Mouse (Mus musculus) hindbrain, embryonic 15.5 days (tissue): Measurements from ENCODE around the gene Lamb2. TPM values are rescaled to one million over a fixed set of nuclear protein-coding genes. Genes with fewer than 3 reads are reported as not detected.

Source experiments
- ATAC-seq: fragments of 200-750 bp; cut with Nextera tagmentation; 2 replicates; pipeline ENCODE4 v1.8.0; 2017; ENCODE audit warnings: low read depth, moderate number of reproducible peaks, moderate TSS enrichment; ENCODE audit not compliant: low FRiP score
- H3K27ac ChIP-seq: fragments of 300-500 bp; sonication (generic); replicated peaks from 2 replicates; pipeline ENCODE4 v1.5.1; 2015; ENCODE audit warnings: mild to moderate bottlenecking, inconsistent platforms
- H3K27me3 ChIP-seq: fragments of 300-500 bp; sonication (generic); 2 replicates; pipeline ENCODE4 v1.6.1; 2015; ENCODE audit warnings: control low read depth, inconsistent platforms
- H3K36me3 ChIP-seq: fragments of 300-500 bp; sonication (generic); 2 replicates; pipeline ENCODE4 v1.6.1; 2015; ENCODE audit warnings: control low read depth, inconsistent platforms
- H3K4me1 ChIP-seq: fragments of 300-500 bp; sonication (generic); replicated peaks from 2 replicates; pipeline ENCODE4 v1.6.1; 2015; ENCODE audit warnings: control low read depth, inconsistent platforms
- H3K4me2 ChIP-seq: fragments of 300-500 bp; sonication (generic); 2 replicates; pipeline ENCODE4 v1.6.1; 2015; ENCODE audit warnings: moderate library complexity, mild to moderate bottlenecking, inconsistent platforms
- H3K4me3 ChIP-seq: fragments of 300-500 bp; sonication (generic); 2 replicates; pipeline ENCODE4 v1.5.1; 2015; ENCODE audit warnings: mild to moderate bottlenecking, inconsistent platforms
- H3K9ac ChIP-seq: fragments of 300-500 bp; sonication (generic); 2 replicates; pipeline ENCODE4 v1.6.1; 2015; ENCODE audit warnings: inconsistent platforms
- H3K9me3 ChIP-seq: fragments of 300-500 bp; sonication (generic); 2 replicates; pipeline ENCODE4 v1.6.1; 2016; ENCODE audit warnings: control low read depth, inconsistent platforms
- WGBS: fragments of 180-500 bp; shearing (Covaris S2); methylation state at CpG from one replicate; pipeline ENCODE4 v1.1.7; 2015; 5-methylcytosine and 5-hydroxymethylcytosine counted together
- polyA plus RNA-seq: library from polyadenylated mRNA; unstranded; fragments of >200 nt; fragmentation: Nextera tagmentation; extraction: Ambion mirVana; gene quantifications from 2 replicates; pipeline ENCODE4 v1.2.1, GENCODE M21; 2015

The Lamb2 gene
- polyA plus RNA-seq, 1 experiment from 2014 or later = 24.1 TPM

- Histone ChIP-seq H3K4me1 (no peaks in the 10 kb centered on the region), H3K9me3 (no peaks in the 10 kb centered on the region), H3K27me3 (no peaks in the 10 kb centered on the region), H3K4me3 (no peak overlapping the region), H3K4me2 (no peak overlapping the region), H3K9ac (no peak overlapping the region), H3K27ac (no peak overlapping the region), H3K36me3 (peaks cover 73% of the 10 kb centered on the region)
- WGBS = 96% methylated on average over 1 of the region's 1 CpGs
- ATAC-seq = no peak
These were observed 51.4 kb downstream of the Lamb2 start for GRCm38 (mm10) chr9:108530954-108531353.

- 92% methylated on average over 1 of the region's 1 CpGs for WGBS
- Histone ChIP-seq H3K27me3 (no peaks in the 10 kb centered on the region), H3K4me3 (no peak overlapping the region), H3K9ac (no peak overlapping the region), H3K4me1 (no peaks in the 10 kb centered on the region), H3K27ac (no peak overlapping the region), H3K4me2 (no peak overlapping the region), H3K9me3 (no peaks in the 10 kb centered on the region), H3K36me3 (peaks cover 78% of the 10 kb centered on the region)
- ATAC-seq = no peak
These were observed 52.0 kb downstream of the Lamb2 start for GRCm38 (mm10) chr9:108531496-108531895.

Other genes with a start within 250 kb of the Lamb2 start
- 73.8 and 86.0 TPM in 2 replicates for gene Dag1, start 215.8 kb upstream of the Lamb2 start, polyA plus RNA-seq
- 130 and 134 TPM in 2 replicates for gene Nicn1, start 189.3 kb upstream of the Lamb2 start, polyA plus RNA-seq
- gene Amt, start 182.9 kb upstream of the Lamb2 start, polyA plus RNA-seq = 27.0 and 28.3 TPM in 2 replicates
- 275 and 287 TPM in 2 replicates for gene Rhoa, start 173.6 kb upstream of the Lamb2 start, polyA plus RNA-seq
- gene Tcta, start 173.6 kb upstream of the Lamb2 start, polyA plus RNA-seq = 52.7 and 53.0 TPM in 2 replicates
- 444 and 458 TPM in 2 replicates for gene Gpx1, start 140.8 kb upstream of the Lamb2 start, polyA plus RNA-seq
- gene Usp4, start 131.9 kb upstream of the Lamb2 start, polyA plus RNA-seq = 123 and 125 TPM in 2 replicates
- 1.5 and 2.3 TPM in 2 replicates for gene 1700102P08Rik, start 86.9 kb upstream of the Lamb2 start, polyA plus RNA-seq
- 1.6 and 2.5 TPM in 2 replicates for gene Ccdc36, start 51.3 kb upstream of the Lamb2 start, polyA plus RNA-seq
- not detected in 2 replicates for gene BC048562, start 43.3 kb upstream of the Lamb2 start, polyA plus RNA-seq
- 57.5 and 63.4 TPM in 2 replicates for gene Ccdc71, start 19.2 kb upstream of the Lamb2 start, polyA plus RNA-seq
- gene Klhdc8b, start 18.2 kb upstream of the Lamb2 start, polyA plus RNA-seq = 67.5 and 70.8 TPM in 2 replicates
- 76.5 and 80.8 TPM in 2 replicates for gene Usp19, start 10.9 kb downstream of the Lamb2 start, polyA plus RNA-seq
- gene Qars, start 28.0 kb downstream of the Lamb2 start, polyA plus RNA-seq = 62.8 and 63.8 TPM in 2 replicates
- gene Qrich1, start 37.1 kb downstream of the Lamb2 start, polyA plus RNA-seq = 118 and 127 TPM in 2 replicates
- gene Impdh2, start 80.5 kb downstream of the Lamb2 start, polyA plus RNA-seq = 109 and 111 TPM in 2 replicates
- 73.4 and 78.5 TPM in 2 replicates for gene Ndufaf3, start 87.7 kb downstream of the Lamb2 start, polyA plus RNA-seq
- gene Dalrd3, start 90.2 kb downstream of the Lamb2 start, polyA plus RNA-seq = 304 and 323 TPM in 2 replicates
- 308 and 313 TPM in 2 replicates for gene Wdr6, start 99.0 kb downstream of the Lamb2 start, polyA plus RNA-seq
- 34.9 and 35.1 TPM in 2 replicates for gene P4htm, start 117.9 kb downstream of the Lamb2 start, polyA plus RNA-seq
- 43.0 and 48.1 TPM in 2 replicates for gene Arih2, start 169.7 kb downstream of the Lamb2 start, polyA plus RNA-seq
- 43.3 and 47.7 TPM in 2 replicates for gene Slc25a20, start 182.4 kb downstream of the Lamb2 start, polyA plus RNA-seq
- 62.4 and 65.9 TPM in 2 replicates for gene Prkar2a, start 209.6 kb downstream of the Lamb2 start, polyA plus RNA-seq